Mouse (Mus musculus): Measurements from ENCODE around the gene Trappc12.
"Not testable (repeated sequence)": the region's sequence is repeated elsewhere in the genome, so short reads cannot be mapped to it uniquely, and the experiment has no call there.

Gene Trappc12

DNA sequence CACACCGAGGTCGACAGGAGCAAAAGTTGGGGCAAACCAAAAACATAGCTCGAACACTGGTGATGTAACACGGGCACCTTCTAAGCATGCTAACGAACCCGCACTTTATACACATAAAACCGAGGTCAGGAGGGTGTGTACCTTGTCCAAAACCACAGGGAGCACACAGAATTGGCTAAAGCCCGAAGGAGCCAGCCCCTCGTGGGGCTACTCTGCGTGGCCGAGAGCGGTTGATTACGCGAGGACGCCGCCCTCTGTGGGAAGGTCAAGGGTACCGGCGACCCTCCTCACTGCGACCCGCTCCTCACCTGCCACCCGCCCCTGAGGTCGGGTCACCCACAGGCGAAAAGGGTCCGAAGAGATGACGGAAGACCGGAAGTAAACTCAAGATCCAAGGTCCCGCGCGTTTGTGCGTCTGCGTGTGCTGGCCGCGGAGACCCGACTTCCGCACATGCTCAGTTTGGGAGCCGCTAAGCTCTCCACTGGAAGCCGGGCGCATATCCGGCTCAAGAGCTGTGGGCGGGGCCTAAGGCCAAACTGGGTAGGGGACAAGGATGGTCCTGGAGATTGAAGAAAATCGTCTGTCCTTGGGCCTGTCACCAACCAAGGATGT lies at the start of gene Trappc12:
Gene Trappc12 (minus strand): TSS at position 452 of the 613 bp plus-strand sequence.
- DNase-seq = peak; percentile 93 to 95

- DNase-seq = peak; percentile 22 to 52
These were observed 49.6 kb upstream of the Trappc12 start for GRCm38 (mm10) chr12:28799798-28800411.

DNA sequence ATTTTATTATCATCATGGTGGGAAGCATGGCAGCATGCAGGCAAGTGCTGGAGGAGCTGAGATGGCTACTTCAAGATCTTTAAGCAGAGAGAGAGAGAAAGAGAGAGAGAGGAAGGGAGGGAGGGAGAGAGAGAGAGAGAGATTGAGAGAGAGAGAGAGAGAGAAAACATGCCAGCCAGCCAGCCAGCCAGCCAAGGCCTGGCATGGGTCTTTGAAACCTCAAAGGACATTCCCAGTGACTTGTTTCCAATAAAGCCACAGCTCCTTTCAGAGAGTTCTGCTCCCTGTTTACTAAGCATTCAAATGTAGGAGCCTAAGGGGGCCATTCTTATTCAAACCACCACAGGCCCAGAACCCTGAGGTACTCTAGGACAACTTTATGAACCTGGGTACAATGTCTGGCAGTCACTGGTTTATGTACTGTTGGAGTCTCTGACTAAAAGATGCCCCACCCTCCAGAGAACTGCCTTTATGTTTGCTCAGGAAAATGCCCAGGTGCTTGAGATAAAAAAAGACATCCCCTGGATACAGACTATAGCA lies 46.7 kb upstream of the Trappc12 start:
- DNase-seq = no peak

- no peak for DNase-seq
These were observed 44.8 kb upstream of the Trappc12 start for GRCm38 (mm10) chr12:28795041-28795440.

DNA sequence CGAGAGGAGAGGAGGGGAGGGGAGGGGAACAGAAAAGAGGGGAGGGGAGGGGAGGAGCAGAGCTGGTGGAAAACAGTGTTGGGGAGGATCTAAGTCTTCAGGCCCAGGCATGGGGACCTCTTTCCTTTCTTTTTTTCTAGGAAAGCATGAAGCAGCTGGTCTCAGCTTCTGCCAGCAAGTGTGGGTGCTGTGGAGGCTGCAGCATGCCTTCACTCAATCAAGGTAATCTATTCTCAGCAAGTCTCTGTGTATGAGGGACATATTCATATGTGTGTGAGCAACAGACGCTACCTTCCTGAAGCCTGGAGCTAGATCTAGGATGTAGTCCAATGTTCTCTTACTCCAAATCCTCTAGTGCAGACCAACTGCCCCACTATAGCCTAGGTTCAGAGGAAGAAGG lies 43.4 kb upstream of the Trappc12 start:
- no peak for DNase-seq

- no peak for DNase-seq
These were observed 42.3 kb upstream of the Trappc12 start for GRCm38 (mm10) chr12:28792613-28793012.

GRCm38 (mm10) chr12:28786310-28786709 lies 36.0 kb upstream of the Trappc12 start:
- no peak for DNase-seq

- DNase-seq = peak in 1 of 2 experiments; percentile 33
These were observed 35.0 kb upstream of the Trappc12 start for GRCm38 (mm10) chr12:28785299-28785698.

DNA sequence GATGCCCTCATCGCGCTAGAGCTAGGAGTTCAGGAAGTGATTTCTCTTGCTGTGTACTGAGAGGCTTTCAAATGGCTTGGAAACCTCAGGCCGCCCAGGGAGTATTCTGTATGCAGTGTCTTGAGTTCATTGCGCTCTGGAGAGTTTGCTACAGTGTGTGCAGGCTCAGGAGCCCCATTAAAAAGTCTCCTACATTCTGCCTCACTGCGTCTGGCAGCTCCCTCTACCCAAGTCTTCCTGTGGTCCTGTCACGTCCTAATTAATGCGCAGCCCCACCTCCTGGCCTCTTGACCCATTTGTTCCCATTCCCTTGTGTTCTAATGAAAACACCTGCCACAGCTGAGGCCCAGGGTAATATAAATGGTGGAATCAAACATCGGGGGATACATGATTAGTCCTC lies 34.6 kb upstream of the Trappc12 start:
- DNase-seq = peak; percentile 37 to 55

GRCm38 (mm10) chr12:28784355-28784754 lies 34.1 kb upstream of the Trappc12 start:
- peak; percentile 53 to 69 for DNase-seq

DNA sequence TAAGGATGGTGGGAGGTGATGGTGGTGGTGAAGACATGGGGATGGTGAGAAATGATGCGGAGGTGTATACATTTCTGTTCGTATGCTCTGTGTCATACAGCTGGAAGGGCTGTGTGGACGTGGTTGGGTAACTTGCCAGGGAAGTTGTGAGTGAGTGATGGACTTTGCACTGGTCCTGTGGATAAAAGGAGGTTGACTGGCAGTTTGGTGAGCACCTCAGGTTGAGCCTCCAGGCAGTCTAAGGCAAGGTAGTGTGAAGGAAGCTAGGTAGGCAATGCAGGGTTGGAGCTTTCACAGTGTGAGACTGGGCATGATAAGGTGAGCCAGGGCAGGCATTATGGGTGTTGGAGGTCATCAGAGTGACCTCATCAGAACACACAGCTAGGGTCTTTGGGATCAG lies 32.4 kb upstream of the Trappc12 start:
- no peak for DNase-seq

- no peak for DNase-seq
These were observed 29.9 kb upstream of the Trappc12 start for GRCm38 (mm10) chr12:28780180-28780579.

GRCm38 (mm10) chr12:28775627-28776026 lies 25.4 kb upstream of the Trappc12 start:
- DNase-seq = no peak

GRCm38 (mm10) chr12:28775120-28775519 lies 24.8 kb upstream of the Trappc12 start:
- no peak for DNase-seq

- DNase-seq = peak in 1 of 2 experiments; percentile 17
These were observed 23.5 kb upstream of the Trappc12 start for GRCm38 (mm10) chr12:28773815-28774214.

DNA sequence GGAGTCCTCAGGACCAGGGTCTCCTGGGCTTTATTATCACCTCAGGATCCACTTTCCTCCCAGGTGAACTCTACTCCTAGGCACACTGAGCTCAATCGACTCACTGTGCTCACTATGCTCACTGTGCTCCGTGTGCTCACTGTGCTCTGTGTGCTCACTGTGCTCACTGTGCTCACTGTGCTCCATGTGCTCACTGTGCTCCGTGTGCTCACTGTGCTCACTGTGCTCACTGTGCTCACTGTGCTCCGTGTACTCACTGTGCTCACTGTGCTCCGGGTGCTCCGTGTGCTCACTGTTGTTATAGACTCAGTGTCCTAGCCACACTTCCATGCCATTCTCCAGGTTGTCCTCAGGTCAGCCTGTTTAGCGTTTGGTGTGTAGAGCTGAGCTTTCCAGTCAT lies 19.7 kb upstream of the Trappc12 start:
- no peak for DNase-seq

DNA sequence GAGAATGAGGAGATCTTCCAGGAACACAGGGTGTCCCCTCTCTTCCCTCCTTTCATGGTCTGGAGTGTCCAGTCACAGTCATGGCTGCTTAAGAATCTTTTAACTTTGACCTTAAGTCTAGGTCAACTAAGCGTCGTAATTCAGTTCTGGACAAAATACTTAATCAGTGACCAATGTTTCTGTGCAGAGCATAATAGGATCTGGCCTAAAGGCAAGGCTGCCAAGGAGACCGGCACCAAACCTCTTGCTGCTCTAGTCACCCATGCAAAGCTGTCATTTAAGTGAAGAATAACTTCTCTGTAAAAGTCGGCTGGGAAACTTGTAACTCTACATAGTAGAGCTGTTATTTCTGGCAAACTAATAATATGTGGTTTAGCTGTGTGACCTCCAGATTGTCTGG lies 5.7 kb upstream of the Trappc12 start:
- DNase-seq = peak in 1 of 2 experiments; percentile 16

GRCm38 (mm10) chr12:28751508-28752263 lies 1.4 kb upstream of the Trappc12 start, which contains the start of gene Eipr1:
TSS of gene Eipr1 (plus strand) at chr12:28751803.
- DNase-seq = peak; percentile 86 to 91

- no peak for DNase-seq
These were observed 604 bp upstream of the Trappc12 start for GRCm38 (mm10) chr12:28750876-28751275.

DNA sequence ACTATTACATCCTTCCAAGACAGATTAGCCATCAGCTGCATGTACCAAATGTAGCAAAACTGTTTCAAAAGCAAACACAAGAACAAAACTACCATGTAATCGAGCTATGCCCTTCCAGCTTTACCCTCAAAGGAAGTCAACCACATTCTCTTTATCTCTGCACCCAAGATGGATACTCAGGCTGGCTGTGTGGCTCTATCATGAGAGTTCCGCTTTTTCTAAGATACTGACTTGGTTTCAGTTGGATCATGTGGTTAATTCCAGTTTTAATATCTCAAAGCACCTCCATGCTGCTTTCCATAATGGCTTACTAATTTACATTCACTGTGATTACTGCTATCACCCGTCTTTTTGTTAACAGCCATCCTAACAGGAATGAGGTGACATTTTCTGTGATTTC lies 6.9 kb downstream of the Trappc12 start:
- DNase-seq = no peak

- DNase-seq = no peak
These were observed 15.0 kb downstream of the Trappc12 start for GRCm38 (mm10) chr12:28735293-28735692.

- no peak for DNase-seq
These were observed 16.0 kb downstream of the Trappc12 start for GRCm38 (mm10) chr12:28734271-28734670.

GRCm38 (mm10) chr12:28733520-28734245 lies 16.6 kb downstream of the Trappc12 start:
- not testable (repeated sequence) for DNase-seq

Data from kidney, postnatal 4 days (tissue).